Mouse (Mus musculus) neural tube, embryonic 11.5 days (tissue): ENCODE results near the gene Rnase2b. TPM values are rescaled to one million over a fixed set of nuclear protein-coding genes. Genes with fewer than 3 reads are reported as not detected.
"Not testable (repeated sequence)": the region's sequence is repeated elsewhere in the genome, so short reads cannot be mapped to it uniquely, and the experiment has no call there.

Experiments
- ATAC-seq: fragments of 200-750 bp; cut with Nextera tagmentation; 2 replicates; pipeline ENCODE4 v1.8.0; 2017; ENCODE audit warnings: moderate number of reproducible peaks, mild to moderate bottlenecking, moderate TSS enrichment, moderate library complexity; ENCODE audit not compliant: insufficient read depth, low FRiP score, low TSS enrichment
- DNase-seq: peaks from one replicate; pipeline ENCODE4 v3.0.0-alpha.2; 2015; ENCODE audit warnings: low spot score
- H3K27ac ChIP-seq: fragments of 300-500 bp; sonication (generic); 2 replicates; pipeline ENCODE4 v1.5.1; 2014; ENCODE audit warnings: low read depth, mild to moderate bottlenecking, low read length
- H3K27me3 ChIP-seq: fragments of 300-500 bp; sonication (generic); 2 replicates; pipeline ENCODE4 v1.6.1; 2014; ENCODE audit warnings: mild to moderate bottlenecking, low read length, mixed read lengths; ENCODE audit not compliant: control insufficient read depth, insufficient read depth
- H3K36me3 ChIP-seq: fragments of 300-500 bp; sonication (generic); 2 replicates; pipeline ENCODE4 v1.6.1; 2014; ENCODE audit warnings: mild to moderate bottlenecking, low read length, moderate library complexity, mixed read lengths; ENCODE audit not compliant: control insufficient read depth, insufficient read depth
- H3K4me1 ChIP-seq: fragments of 300-500 bp; sonication (generic); 2 replicates; pipeline ENCODE4 v1.6.1; 2014; ENCODE audit warnings: low read length, mixed read lengths; ENCODE audit not compliant: control insufficient read depth, insufficient read depth
- H3K4me2 ChIP-seq: fragments of 300-500 bp; sonication (generic); 2 replicates; pipeline ENCODE4 v1.6.1; 2014; ENCODE audit warnings: low read depth, mild to moderate bottlenecking, moderate library complexity
- H3K4me3 ChIP-seq: fragments of 300-500 bp; sonication (generic); 2 replicates; pipeline ENCODE4 v1.5.1; 2014; ENCODE audit warnings: low read depth, low read length
- H3K9ac ChIP-seq: fragments of 300-500 bp; sonication (generic); 2 replicates; pipeline ENCODE4 v1.6.1; 2014; ENCODE audit warnings: mild to moderate bottlenecking, low read length
- H3K9me3 ChIP-seq: fragments of 300-500 bp; sonication (generic); 2 replicates; pipeline ENCODE4 v1.6.1; 2016; ENCODE audit warnings: low read length; ENCODE audit not compliant: control insufficient read depth
- WGBS: fragments of 180-500 bp; shearing (Covaris S2); extraction: QIAGEN DNeasy Blood & Tissue Kit; methylation state at CpG from one replicate; pipeline ENCODE4 v1.1.7; 2014; 5-methylcytosine and 5-hydroxymethylcytosine counted together
- polyA plus RNA-seq: library from polyadenylated mRNA; unstranded; fragments of >200 nt; fragmentation: Nextera tagmentation; extraction: Ambion mirVana; gene quantifications from 2 replicates; pipeline ENCODE4 v1.2.1, GENCODE M21; 2014

Gene Rnase2b
- polyA plus RNA-seq, 1 experiment from 2014 or later: not detected

DNA sequence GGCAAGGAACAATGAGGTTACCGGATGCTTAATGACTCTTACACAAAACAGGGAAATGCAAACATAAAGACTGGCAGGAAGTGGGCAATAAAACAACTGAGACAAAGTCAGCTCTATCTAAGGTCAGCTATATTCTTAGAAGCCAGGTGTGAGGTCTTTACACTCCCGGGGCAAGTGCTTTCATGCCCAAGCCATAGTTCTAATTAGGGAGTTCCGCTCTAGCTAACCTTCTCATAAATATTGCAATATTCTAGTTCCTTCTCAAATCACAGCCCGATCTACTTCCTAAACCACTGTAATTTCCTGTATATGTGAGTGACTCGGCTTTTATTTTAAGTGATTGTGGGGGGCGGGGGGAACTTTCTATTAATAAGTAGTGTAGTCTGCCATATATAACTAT is 1.3 kb downstream of the Rnase2b start:
- not testable (repeated sequence) for H3K36me3 ChIP-seq, H3K9me3 ChIP-seq, H3K27ac ChIP-seq, H3K9ac ChIP-seq, H3K4me3 ChIP-seq, ATAC-seq, H3K27me3 ChIP-seq, H3K4me2 ChIP-seq, DNase-seq, H3K4me1 ChIP-seq
- 82% methylated on average over 6 of the region's 6 CpGs for WGBS

DNA sequence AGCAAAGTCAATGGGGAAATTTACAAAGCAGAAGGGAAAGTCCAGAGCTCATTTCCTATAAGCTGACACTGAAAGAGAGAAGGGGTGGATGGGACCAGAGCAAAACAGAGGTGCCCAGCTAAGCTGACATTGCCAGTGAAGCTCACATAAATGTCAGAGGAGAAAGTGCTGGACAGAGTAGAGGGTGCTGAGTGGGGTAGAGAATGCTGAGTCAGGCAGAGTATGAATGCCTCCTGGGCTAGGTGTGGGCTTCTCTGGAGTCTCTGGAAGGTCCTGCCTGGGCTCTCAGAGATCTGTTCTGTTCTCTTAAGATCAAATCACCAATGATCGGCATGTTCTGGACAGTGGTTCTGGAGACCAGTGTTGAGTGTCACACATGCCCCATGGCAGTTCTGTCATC is 3.4 kb downstream of the Rnase2b start:
- DNase-seq (no peak), ATAC-seq (no peak)
- no peaks in the 10 kb centered on the region for H3K4me1 ChIP-seq
- H3K27ac ChIP-seq: no peak overlapping the region
- H3K4me2 ChIP-seq: no peak overlapping the region
- H3K9ac ChIP-seq: no peak overlapping the region
- no peaks in the 10 kb centered on the region for H3K9me3 ChIP-seq
- H3K27me3 ChIP-seq: no peaks in the 10 kb centered on the region
- 90% methylated on average over 1 of the region's 1 CpGs for WGBS
- H3K4me3 ChIP-seq: no peak overlapping the region
- no peaks in the 10 kb centered on the region for H3K36me3 ChIP-seq

DNA sequence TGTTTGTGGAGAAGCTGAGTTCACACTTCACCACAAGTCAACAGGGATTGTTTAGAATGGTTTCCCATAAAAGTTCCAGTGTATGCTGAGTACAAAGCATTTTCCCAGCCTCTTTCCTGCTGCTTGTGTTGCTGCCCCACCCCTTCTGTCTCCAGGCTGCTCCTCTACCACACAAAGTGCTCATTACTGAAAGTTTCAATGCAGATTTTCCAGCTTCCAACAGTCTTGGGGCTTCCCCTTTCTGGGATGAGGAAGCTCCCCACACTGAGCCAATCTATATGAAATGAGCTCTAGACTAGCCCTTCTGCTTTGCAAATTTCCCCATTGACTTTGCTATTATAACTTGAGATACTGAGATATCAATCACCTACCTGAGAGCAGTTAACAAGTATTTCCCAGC is 4.0 kb downstream of the Rnase2b start:
- H3K9ac ChIP-seq: no peak overlapping the region
- DNase-seq (no peak), ATAC-seq (no peak)
- no peaks in the 10 kb centered on the region for H3K27me3 ChIP-seq
- H3K4me2 ChIP-seq: no peak overlapping the region
- H3K9me3 ChIP-seq: no peaks in the 10 kb centered on the region
- H3K27ac ChIP-seq: no peak overlapping the region
- H3K4me1 ChIP-seq: no peaks in the 10 kb centered on the region
- H3K36me3 ChIP-seq: no peaks in the 10 kb centered on the region
- H3K4me3 ChIP-seq: no peak overlapping the region

DNA sequence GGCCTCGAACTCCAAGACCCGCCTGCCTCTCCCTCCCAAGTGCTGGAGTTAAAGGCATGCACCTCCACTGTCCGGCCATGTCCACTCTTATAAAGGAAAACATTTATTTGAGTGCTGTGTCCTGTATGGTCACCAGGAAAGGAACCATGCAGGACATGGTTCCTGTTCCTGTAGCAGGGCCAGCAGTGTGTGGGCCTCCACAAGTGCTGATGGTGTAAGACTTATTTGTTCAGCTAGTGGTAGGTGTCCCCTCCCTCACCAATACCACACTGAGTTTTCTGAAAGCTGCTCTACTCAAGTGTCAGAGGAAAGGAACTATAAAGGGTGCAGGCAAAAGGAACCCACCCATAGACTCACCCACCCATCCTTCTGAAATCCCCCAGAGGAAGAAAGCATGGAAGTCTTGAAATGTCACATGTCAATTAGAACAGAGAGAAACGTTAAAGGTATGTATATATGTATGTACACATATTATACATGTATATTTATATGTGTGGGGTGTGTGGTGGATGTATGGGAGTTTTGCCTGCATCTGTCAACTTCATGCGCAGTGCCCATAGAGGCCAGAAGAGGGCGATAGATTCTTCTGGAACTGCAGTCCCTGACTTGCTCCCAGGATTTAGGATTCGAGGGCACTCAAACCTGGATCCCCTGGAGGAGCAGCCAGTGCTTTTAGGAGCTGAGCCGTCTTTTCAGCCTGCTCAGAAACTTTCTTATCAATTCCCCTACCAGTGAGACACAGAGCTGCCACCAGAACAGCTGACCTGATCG is 10.2 kb downstream of the Rnase2b start:
- not testable (repeated sequence) for H3K4me2 ChIP-seq

DNA sequence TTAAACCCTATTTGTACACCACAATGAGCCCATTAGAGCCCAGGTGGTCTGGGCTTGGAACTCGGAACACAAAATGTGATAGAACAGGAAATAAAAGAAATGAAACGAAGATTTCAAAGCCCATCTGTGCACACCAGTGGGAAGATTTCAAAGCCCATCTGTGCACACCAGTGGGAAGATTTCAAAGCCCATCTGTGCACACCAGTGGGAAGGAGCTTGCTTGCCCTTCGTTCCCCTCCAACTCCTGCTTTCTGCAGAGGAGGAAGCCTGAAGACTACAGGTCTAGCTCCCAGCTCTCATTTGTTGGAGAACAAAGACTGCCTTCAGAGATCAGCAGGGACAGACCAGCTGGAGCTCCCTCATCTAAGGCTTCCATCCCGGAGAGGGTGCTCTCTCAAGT is 10.9 kb downstream of the Rnase2b start:
- not testable (repeated sequence) for DNase-seq, H3K4me2 ChIP-seq, H3K9me3 ChIP-seq, H3K27me3 ChIP-seq, H3K4me1 ChIP-seq, ATAC-seq, H3K9ac ChIP-seq, H3K36me3 ChIP-seq, H3K4me3 ChIP-seq, H3K27ac ChIP-seq
- WGBS: 58% methylated on average over 4 of the region's 4 CpGs

More for the DNA sequence above, 10.2 kb downstream of the Rnase2b start:
- H3K9ac ChIP-seq, H3K9me3 ChIP-seq, H3K36me3 ChIP-seq, H3K4me3 ChIP-seq, H3K27me3 ChIP-seq, H3K4me1 ChIP-seq, H3K27ac ChIP-seq, ATAC-seq: not testable (repeated sequence)
- DNase-seq: peak; percentile 63
- 38% methylated on average over 9 of the region's 9 CpGs for WGBS

DNA sequence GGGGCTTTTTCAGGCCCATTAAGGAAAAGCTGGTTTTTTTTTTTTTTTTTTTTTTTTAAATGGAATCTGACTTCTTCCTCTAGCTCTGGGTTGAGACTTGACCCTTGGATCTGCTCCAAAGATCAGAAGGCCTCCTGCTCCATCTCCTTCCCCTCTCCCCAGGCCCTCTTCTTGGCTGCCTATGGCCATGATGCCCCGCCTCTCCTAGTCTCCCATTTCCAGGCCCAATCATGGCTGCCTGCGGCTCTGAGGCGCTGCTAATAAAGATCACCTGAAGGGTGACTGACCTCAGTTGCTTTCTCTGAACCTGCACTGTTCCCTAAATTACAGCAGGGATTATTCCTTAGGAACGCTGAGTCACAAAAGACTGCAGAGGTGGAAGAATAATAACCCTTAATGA is 11.8 kb downstream of the Rnase2b start:
- DNase-seq: no peak
- Histone ChIP-seq H3K27ac (no peak overlapping the region), H3K36me3 (no peaks in the 10 kb centered on the region), H3K4me1 (no peaks in the 10 kb centered on the region), H3K9me3 (no peaks in the 10 kb centered on the region), H3K4me3 (no peak overlapping the region), H3K9ac (no peak overlapping the region), H3K4me2 (no peak overlapping the region), H3K27me3 (no peaks in the 10 kb centered on the region)
- ATAC-seq: no peak
- WGBS: 67% methylated on average over 4 of the region's 4 CpGs

DNA sequence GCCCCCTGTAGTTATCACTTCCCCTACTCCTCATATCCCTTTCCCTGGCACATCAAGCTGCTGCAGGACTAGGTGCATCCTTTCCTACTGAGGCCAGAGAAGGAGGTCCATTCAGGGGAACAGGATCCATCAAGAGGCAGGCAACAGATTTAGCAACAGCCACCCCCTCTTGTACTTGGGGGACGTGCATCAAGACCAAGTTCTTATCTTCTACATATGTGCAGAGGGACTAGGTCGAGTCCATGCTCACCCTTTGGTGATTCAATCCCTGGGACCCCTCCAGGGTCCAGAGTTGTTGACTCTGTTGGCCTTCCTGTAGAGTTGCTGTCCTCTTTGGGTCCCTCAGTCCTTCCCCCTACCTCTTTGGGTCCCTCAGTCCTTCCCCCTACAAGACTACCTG is 19.0 kb downstream of the Rnase2b start:
- WGBS: 83% methylated on average over 2 of the region's 2 CpGs
- not testable (repeated sequence) for H3K36me3 ChIP-seq, H3K27ac ChIP-seq, H3K9me3 ChIP-seq, H3K27me3 ChIP-seq, H3K4me2 ChIP-seq, DNase-seq, H3K9ac ChIP-seq, ATAC-seq, H3K4me3 ChIP-seq, H3K4me1 ChIP-seq

DNA sequence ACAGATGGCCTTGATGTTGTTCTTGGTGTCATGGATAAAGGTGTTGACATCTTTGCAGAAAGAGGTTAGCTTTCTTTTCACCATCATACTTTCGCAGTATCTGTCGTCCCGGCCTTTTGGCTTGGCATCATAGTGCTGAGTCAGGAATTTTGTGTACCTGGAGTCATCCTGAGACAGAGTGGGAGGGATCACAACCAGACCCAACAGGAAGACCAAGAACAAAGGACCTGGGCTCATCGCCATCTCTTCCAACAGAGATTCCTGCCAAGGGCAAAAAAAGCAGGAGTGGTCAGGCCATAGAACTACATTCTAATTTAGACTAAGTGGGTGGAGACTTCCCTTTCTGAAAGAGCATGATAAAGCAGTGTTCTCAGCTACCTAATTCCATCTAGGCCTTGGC is 33.6 kb downstream of the Rnase2b start:
- 88% methylated on average over 4 of the region's 4 CpGs for WGBS
- no peak overlapping the region for H3K4me2 ChIP-seq
- no peaks in the 10 kb centered on the region for H3K27me3 ChIP-seq
- no peak overlapping the region for H3K27ac ChIP-seq
- H3K4me1 ChIP-seq: no peaks in the 10 kb centered on the region
- H3K4me3 ChIP-seq: no peak overlapping the region
- no peak for DNase-seq
- ATAC-seq: no peak
- no peak overlapping the region for H3K9ac ChIP-seq
- H3K9me3 ChIP-seq: no peaks in the 10 kb centered on the region
- H3K36me3 ChIP-seq: no peaks in the 10 kb centered on the region
